Mouse (Mus musculus): ENCODE measurements around the gene Serpinb2.

GRCm38 (mm10) chr1:107505898-107506562 is 5.2 kb upstream of the Serpinb2 start:
- TF ChIP-seq CTCF (IDR thresholded peaks at IDR 0.05; ENCODE audit: control insufficient read depth, insufficient read depth, low read length), result no peak
- no peak for TF ChIP-seq POLR2A (IDR thresholded peaks at IDR 0.05; ENCODE audit: borderline replicate concordance, control insufficient read depth, low read depth, low read length)

All from bone marrow, adult 2 months (tissue).